Mouse (Mus musculus) WW6 (cell line): ENCODE data around the gene Klhl3.

ENCODE experiments used
- DNase-seq: peaks from one replicate; pipeline ENCODE4 v3.0.0-alpha.2; 2013; ENCODE audit warnings: low read depth, low spot score

Klhl3 gene

GRCm38 (mm10) chr13:58025701-58026414, 87.5 kb downstream of the Klhl3 start:
- no peak for DNase-seq

GRCm38 (mm10) chr13:58023726-58024453, 89.5 kb downstream of the Klhl3 start:
- DNase-seq: no peak

- no peak for DNase-seq
Observed at GRCm38 (mm10) chr13:58023001-58023560, 90.3 kb downstream of the Klhl3 start.

- no peak for DNase-seq
Observed at GRCm38 (mm10) chr13:58020428-58020827, 93.0 kb downstream of the Klhl3 start.

- no peak for DNase-seq
Observed at GRCm38 (mm10) chr13:58017298-58017697, 96.1 kb downstream of the Klhl3 start.

GRCm38 (mm10) chr13:58012067-58012925, 101.1 kb downstream of the Klhl3 start:
- DNase-seq: no peak

GRCm38 (mm10) chr13:58011526-58011925, 101.9 kb downstream of the Klhl3 start:
- no peak for DNase-seq

- DNase-seq: no peak
Observed at GRCm38 (mm10) chr13:58010416-58010815, 103.0 kb downstream of the Klhl3 start.

GRCm38 (mm10) chr13:58009275-58009674, 104.1 kb downstream of the Klhl3 start:
- no peak for DNase-seq

GRCm38 (mm10) chr13:58008038-58008364, 105.4 kb downstream of the Klhl3 start:
- DNase-seq: no peak

GRCm38 (mm10) chr13:58007256-58008037, 105.9 kb downstream of the Klhl3 start:
- no peak for DNase-seq

GRCm38 (mm10) chr13:58001792-58002191, 111.6 kb downstream of the Klhl3 start:
- no peak for DNase-seq

- DNase-seq: no peak
Observed at GRCm38 (mm10) chr13:57996536-57996935, 116.9 kb downstream of the Klhl3 start.

- DNase-seq: no peak
Observed at GRCm38 (mm10) chr13:57995864-57996263, 117.5 kb downstream of the Klhl3 start.

- DNase-seq: no peak
Observed at GRCm38 (mm10) chr13:57984637-57985036, 128.8 kb downstream of the Klhl3 start.

- DNase-seq: no peak
Observed at GRCm38 (mm10) chr13:57984163-57984562, 129.2 kb downstream of the Klhl3 start.

GRCm38 (mm10) chr13:57983330-57983729, 130.1 kb downstream of the Klhl3 start:
- DNase-seq: no peak

GRCm38 (mm10) chr13:57982904-57983303, 130.5 kb downstream of the Klhl3 start:
- DNase-seq: no peak

GRCm38 (mm10) chr13:57980679-57981078, 132.7 kb downstream of the Klhl3 start:
- no peak for DNase-seq

GRCm38 (mm10) chr13:57980071-57980470, 133.3 kb downstream of the Klhl3 start:
- DNase-seq: no peak

GRCm38 (mm10) chr13:57978931-57979330, 134.5 kb downstream of the Klhl3 start:
- DNase-seq: no peak
